Mouse (Mus musculus): Measurements from ENCODE around the gene U90926. TPM values are rescaled to one million over a fixed set of nuclear protein-coding genes. Genes with fewer than 3 reads are reported as not detected.

The U90926 gene
- polyA plus RNA-seq, 1 experiment: not detected

DNA sequence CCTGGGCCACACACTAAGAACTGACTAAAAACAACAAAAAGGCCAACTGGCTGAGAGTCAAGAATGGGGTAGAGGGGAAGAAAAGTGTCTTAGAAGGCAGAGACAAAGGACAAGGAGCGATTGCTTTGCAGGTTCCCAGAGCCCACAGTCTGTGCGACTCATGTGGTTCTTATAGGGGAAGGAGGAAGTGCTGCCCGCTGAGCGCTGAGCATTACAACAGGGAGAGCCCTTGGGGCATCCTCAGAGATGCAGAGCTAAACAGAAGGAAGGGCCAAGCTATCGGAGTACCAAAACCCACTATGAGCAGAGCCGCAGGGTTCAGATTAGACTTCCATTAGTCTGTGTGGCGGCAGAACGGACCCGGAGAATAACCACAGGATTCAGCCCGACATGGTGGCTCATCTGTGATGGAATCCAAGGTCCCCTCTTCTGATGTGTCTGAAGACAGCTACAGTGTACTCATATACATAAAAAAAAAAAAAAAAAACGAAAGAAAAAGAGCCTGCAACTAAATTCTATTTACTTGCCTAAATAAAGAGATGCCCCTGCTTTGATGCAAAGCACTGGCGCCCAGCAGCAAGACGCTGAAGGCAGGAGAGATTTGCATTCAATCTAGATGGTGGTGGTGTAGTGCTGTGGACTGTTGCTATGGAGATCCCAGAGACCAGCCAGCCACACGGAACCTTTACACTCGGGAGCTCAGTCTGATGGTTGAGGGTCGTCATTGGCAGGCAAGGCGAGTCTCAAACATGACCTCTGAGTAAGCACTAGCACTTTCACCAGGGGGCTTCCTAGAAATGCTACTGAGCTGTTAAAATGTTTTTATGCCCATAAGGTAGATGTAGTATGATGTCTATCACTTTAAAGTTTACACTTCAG, 3.9 kb upstream of the U90926 start:
- no peak for DNase-seq (ENCODE audit: extremely low spot score in 1 of 2, low spot score in 1 of 2)

DNA sequence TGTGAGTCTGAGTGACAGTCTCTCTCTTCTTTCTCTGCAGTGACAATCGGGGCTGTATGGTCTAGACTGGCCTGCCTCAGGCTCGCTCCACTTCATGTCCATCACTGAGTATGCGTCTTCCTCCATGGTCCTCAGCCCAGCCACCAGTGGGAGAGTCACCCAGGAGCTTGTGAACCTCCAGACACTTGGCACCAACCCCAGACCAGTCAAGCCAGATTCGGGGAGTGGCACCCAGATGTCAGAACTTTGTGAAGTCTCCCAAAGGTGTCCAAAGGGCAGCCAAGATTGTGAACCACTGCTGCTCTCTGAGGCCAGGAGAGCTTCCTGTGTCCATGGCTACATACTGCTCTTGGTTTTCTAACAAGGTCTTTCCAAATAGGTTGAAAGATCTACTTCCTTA, 3.0 kb downstream of the U90926 start:
- no peak for DNase-seq (ENCODE audit: extremely low spot score in 1 of 2, low spot score in 1 of 2)

DNA sequence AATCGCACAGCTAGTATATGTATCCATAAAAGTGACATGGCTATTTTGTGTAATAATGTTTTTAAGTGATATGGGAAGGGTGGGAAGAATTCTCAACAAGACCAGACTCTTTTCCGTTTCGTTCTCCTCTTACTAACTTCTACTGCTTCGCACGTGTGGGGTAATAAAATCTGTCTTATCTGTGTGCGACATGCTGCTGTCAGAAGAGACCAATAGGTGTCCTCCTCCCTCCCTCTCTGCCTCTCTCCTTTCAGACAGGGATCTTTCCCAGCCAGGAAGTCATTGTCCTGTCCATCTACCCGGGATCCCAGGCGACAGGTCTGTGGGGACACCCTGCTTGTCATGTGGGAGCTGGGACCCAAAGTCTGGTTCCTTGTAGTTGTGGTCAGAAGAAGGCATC, 5.0 kb downstream of the U90926 start:
- no peak for DNase-seq (ENCODE audit: extremely low spot score in 1 of 2, low spot score in 1 of 2)

DNA sequence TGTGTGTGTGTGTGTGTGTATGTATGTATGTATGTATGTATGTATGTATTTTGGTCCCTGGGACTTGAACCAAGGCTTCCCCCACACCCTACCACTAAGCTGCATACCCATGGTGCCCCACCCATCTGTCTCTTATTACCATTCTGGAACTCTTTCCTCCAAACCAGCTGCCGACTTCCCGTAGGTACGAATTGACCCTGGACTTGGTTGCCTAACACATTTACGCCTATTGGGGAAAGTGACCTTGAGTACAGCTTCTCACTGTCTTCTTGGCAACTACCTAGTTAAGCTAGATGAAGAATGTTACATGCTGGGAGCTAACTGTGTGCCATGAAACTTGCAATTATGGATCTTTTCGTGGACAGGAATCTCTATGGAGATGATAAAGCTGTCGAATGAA, 9.1 kb downstream of the U90926 start:
- DNase-seq (ENCODE audit: extremely low spot score in 1 of 2, low spot score in 1 of 2): no peak

DNA sequence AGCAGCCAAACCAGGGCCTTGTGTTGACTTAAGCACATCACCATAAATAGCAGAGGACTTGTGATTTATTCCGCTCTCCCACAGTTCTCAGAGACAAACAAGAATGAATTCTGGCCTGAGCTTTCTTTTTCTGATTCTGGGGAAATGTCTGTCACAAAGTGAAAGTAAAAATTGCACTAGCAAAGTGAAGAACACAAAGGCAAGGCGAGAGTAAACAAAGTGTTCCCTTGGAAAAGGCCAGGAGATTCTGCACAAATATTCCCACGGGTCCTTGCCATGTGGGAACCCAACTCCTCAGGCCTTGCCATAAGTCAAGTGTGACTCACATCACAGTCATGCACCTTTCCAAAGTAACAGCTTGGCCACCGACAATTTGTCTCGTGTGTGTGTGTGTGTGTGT, 9.5 kb downstream of the U90926 start:
- no peak for DNase-seq (ENCODE audit: extremely low spot score in 1 of 2, low spot score in 1 of 2)

DNA sequence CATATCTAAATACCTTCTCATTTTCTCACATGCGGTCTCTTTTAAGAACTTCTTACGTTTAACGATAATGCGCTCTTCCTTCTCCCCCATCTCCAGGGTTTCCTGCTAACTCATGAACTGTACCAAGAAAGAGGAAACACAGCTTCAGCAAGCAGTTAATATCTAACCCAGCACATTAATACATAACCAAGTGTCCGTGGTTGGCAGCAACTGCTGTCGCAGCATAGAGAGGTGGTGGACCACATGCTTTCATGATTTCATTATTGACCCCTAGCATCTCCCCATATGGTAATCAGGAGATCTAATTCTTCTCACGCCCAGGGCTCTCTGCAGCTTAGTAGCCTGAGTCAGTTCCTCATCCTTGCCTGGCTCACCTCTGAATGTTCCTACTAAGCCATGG, 10.0 kb downstream of the U90926 start:
- DNase-seq (ENCODE audit: extremely low spot score in 1 of 2, low spot score in 1 of 2): no peak

DNA sequence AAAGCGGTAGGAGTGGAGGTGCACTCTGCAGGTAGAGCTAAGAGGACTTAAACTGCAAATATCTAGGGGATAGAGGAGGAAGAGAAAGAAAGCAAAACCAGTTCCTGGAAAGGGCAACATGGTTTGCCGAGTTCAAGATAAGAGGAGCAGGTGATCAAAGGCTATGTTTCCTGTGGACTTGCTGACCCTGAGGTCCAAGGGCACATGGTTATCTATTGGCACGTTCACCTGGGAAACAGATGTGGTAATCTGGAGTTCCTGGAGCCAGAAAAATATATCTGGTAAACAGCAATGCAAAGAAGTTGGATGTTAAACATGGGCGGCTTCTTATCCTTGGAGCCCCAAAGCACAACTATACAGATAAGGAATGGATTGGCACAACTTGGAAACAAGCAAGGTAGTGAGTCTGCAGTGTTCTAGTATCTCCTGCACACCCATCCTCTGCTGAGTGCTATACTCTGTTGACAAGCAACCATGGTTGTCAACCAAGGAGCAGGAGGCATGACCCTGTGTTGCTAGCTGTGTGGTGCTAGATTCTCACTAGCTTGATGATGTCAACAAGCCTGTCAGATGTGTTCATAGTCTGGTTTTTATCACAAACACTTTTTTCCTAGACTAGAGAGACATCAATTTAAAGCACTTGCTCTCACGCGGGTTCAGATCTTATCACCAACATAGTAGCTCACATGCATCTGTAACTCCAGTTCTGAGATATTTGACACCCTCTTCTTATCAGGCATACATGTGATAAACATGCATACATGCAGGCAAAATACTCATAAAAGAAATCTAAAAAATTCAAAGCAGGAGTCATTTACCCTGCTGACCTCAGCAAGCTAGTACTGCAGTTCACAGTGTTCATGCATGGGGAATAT, 10.8 kb downstream of the U90926 start:
- no peak for DNase-seq (ENCODE audit: extremely low spot score in 1 of 2, low spot score in 1 of 2)

DNA sequence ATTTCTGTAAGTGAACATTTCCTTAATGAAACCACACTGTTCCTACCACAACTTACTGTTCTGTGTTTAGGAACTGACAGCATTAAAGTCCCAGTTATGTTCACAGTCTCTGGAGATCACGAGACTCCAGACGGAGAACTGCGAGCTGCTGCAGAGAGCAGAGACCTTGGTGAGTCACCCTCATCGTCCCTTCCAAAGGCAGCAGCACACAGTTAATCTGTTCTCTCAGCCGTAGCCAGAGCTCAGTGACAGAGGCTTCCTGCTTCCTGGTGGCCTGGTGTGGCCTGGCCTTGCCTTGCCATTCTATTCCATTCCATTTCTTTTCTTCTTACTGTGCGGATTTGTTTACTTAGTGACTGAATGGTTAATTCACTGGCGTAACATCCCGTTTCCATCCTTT, 16.9 kb downstream of the U90926 start:
- no peak for DNase-seq (ENCODE audit: extremely low spot score in 1 of 2, low spot score in 1 of 2)

DNA sequence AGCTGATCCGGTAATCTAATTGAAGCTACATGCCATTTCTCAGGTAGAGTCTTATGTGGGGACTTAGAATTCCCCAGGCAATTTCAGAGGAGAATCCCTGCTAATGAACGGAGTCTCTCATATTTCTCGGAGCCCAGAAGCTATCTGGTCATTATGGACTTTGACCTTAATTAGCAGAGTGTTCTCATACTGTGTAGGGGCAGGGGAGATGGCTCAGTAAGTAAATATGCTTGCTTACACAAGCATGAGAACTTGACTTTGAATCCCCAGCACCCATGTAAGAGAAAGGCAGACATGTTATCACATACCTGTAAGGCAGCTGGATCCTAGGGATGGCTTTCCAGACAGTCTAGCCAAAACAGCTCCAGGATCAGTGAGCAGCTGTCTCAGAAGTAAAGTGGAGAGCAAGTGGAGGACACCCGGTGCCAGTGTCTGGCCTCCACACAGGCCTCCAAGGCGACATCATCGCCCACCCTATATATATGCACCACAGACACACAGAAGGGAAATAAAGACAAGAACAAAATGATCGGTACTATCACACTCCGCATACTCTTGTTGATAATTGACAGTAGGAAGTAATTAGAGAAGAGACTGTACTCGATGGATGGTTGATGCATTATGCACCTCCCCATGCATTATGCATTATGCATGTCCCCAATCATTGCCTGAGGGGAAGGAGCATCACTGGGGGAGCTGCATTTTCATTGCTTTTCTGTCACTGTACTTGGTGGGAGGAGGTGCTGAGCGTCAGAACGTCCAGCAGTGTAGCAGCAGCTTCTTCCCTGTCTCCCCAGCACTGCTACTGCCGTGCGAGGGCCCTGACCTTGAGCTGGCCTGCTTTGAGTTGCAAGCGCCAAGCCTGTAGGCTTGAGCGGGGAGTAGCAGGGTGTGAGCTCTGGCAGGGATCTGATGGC, 18.1 kb downstream of the U90926 start:
- no peak for DNase-seq (ENCODE audit: extremely low spot score in 1 of 2, low spot score in 1 of 2)

DNA sequence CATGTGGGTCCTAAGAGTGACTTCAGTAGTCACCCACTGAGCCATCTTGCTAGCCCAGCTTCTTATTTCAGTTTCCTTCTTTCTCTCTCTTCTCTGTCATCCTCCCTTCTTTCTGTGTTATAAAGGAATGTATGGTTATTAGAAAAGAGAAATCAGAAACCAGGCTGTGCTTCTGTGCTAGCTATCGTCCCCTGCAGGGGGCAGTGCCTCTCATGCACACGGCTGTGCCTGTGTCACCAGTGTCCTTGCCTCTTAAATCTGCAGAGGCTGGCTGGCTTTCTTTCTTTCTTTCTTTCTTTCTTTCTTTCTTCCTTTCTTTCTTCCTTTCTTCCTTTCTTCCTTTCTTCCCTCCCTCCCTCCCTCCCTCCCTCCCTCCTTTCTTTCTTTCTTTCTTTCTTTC, 19.5 kb downstream of the U90926 start:
- peak in 1 of 2 experiments; percentile 55 for DNase-seq (ENCODE audit: extremely low spot score in 1 of 2, low spot score in 1 of 2)

DNA sequence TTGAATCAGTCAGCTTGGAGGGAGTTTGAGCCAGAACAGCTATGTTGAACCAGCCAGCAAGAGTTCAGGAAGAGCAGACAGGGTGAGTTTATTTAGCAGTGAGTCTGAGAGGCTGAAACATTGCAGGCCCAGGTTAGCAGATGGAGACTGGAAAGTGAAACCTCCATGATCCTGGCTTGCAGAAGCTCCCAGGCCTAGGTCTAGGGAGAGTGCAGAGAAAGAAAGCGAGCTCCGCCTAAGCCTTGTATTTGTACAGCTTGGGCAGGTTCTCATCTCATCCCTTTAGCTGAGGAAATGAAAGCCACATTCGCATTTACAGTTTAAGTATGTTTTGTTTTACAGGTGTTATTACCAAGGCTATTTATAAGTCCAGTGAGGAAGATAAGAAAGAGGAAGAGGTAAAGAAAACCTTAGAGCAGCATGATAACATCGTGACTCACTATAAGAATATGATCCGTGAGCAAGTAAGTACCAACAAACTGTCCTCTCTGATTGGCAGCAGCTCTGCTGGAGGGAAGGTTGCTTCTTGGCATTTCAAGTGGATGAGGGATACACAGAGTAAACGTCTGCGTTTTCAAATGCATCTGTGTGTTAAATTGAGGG, 26.2 kb downstream of the U90926 start:
- DNase-seq (ENCODE audit: extremely low spot score in 1 of 2, low spot score in 1 of 2): no peak

DNA sequence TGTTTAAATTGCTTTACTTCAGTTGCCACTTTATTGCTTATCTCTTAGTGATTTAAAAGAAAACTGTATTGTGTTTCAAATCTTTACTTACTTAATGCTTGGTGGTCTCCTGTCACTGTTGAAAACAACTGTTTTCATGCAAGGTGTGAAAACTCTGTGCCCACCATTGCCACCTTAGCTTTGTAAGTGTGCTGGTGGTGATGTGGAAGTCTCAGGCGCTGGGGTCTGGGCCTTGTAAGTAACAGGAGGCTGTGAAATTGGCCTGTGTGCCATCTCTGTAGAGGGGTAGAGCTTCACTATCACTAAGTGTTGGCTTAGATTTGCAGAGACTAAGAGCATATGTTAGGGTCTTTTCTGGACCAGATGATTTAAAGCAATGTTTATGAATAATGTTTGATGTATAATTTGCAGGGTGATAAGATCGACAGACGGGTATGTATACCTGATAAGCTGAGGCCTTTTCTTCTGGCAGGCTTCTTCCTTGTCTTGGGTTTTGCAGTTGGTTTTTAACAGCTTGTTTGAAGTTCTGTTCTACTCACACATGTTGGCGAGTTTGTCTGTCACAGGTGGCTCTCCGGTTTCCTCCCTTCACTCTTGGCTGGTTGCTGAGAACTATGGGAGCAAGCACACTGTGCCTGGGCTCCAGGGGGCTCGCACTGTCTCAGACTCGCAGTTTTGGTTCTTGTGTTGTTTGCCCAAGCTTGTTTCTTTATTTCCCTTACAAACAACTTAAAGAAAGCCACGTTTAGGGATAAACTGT, 32.0 kb downstream of the U90926 start:
- DNase-seq (ENCODE audit: extremely low spot score in 1 of 2, low spot score in 1 of 2): no peak

DNA sequence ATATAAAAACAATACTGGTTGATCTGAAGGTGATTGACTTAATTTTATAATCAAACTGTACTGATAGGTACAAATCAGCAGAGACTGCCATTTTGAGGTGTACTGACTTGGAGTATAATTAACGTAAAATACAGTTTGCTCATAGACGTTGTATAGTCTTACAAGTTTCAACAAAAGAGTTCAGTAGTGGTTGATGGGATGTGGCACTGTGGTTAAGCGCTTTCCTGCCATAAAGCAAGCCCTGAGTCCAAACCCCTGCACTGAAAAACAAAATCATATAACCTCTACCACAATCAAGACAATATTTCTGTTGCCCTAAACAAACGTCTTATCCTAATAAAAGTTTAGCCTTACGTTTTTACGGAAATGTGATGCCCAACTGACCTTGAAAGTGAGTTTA, 49.2 kb downstream of the U90926 start:
- DNase-seq (ENCODE audit: extremely low spot score in 1 of 2, low spot score in 1 of 2): no peak

Other genes with a start within 250 kb of the U90926 start
- not detected in 2 replicates for gene Odaph, start 227.9 kb downstream of the U90926 start, polyA plus RNA-seq (2012; rRNA removed)
- gene Cdkl2, start 171.5 kb downstream of the U90926 start, polyA plus RNA-seq (2012; rRNA removed): 16.0 and 22.6 TPM in 2 replicates
- 117 and 131 TPM in 2 replicates for gene G3bp2, start 131.7 kb downstream of the U90926 start, polyA plus RNA-seq (2012; rRNA removed)
- gene Uso1, start 77.5 kb downstream of the U90926 start, polyA plus RNA-seq (2012; rRNA removed): 50.2 and 50.7 TPM in 2 replicates
- gene Ppef2, start 40.9 kb upstream of the U90926 start, polyA plus RNA-seq (2012; rRNA removed): 1.8 and 2.0 TPM in 2 replicates
- 39.1 and 41.2 TPM in 2 replicates for gene Naaa, start 62.8 kb upstream of the U90926 start, polyA plus RNA-seq (2012; rRNA removed)
- gene Sdad1, start 95.1 kb upstream of the U90926 start, polyA plus RNA-seq (2012; rRNA removed): 13.0 and 15.4 TPM in 2 replicates
- gene Cxcl9, start 112.7 kb upstream of the U90926 start, polyA plus RNA-seq (2012; rRNA removed): 0.15 and 0.22 TPM in 2 replicates
- 17.5 and 18.0 TPM in 2 replicates for gene Art3, start 116.4 kb upstream of the U90926 start, polyA plus RNA-seq (2012; rRNA removed)
- 1.4 and 1.9 TPM in 2 replicates for gene Cxcl10, start 133.5 kb upstream of the U90926 start, polyA plus RNA-seq (2012; rRNA removed)
- gene Nup54, start 219.8 kb upstream of the U90926 start, polyA plus RNA-seq (2012; rRNA removed): 27.7 and 29.2 TPM in 2 replicates